Mouse (Mus musculus) kidney, embryonic 15.5 days (tissue): Measurements from ENCODE around the gene Rab31. TPM values are rescaled to one million over a fixed set of nuclear protein-coding genes. Genes with fewer than 3 reads are reported as not detected.

ENCODE experiments used
- ATAC-seq: fragments of 200-750 bp; cut with Nextera tagmentation; replicated peaks from 2 replicates; pipeline ENCODE4 v1.8.0; 2017; ENCODE audit warnings: moderate TSS enrichment; ENCODE audit not compliant: low FRiP score
- H3K27ac ChIP-seq: fragments of 300-500 bp; sonication (generic); 2 replicates; pipeline ENCODE4 v1.5.1; 2015; ENCODE audit warnings: mild to moderate bottlenecking, inconsistent platforms
- H3K27me3 ChIP-seq: fragments of 300-500 bp; sonication (generic); 2 replicates; pipeline ENCODE4 v1.6.1; 2015; ENCODE audit warnings: inconsistent platforms
- H3K36me3 ChIP-seq: fragments of 300-500 bp; sonication (generic); 2 replicates; pipeline ENCODE4 v1.6.1; 2015; ENCODE audit warnings: inconsistent platforms
- H3K4me1 ChIP-seq: fragments of 300-500 bp; sonication (generic); 2 replicates; pipeline ENCODE4 v1.6.1; 2015; ENCODE audit warnings: inconsistent platforms
- H3K4me2 ChIP-seq: fragments of 300-500 bp; sonication (generic); 2 replicates; pipeline ENCODE4 v1.6.1; 2015; ENCODE audit warnings: moderate library complexity, mild to moderate bottlenecking, inconsistent platforms
- H3K4me3 ChIP-seq: fragments of 300-500 bp; sonication (generic); replicated peaks from 2 replicates; pipeline ENCODE4 v1.5.1; 2015; ENCODE audit warnings: mild to moderate bottlenecking, inconsistent platforms
- H3K9ac ChIP-seq: fragments of 300-500 bp; sonication (generic); 2 replicates; pipeline ENCODE4 v1.6.1; 2015; ENCODE audit warnings: mild to moderate bottlenecking, inconsistent platforms
- H3K9me3 ChIP-seq: fragments of 300-500 bp; sonication (generic); replicated peaks from 2 replicates; pipeline ENCODE4 v1.6.1; 2016; ENCODE audit warnings: inconsistent platforms
- WGBS: fragments of 180-500 bp; shearing (Covaris S2); methylation state at CpG from one replicate; pipeline ENCODE4 v1.1.7; 2015; ENCODE audit warnings: mixed read lengths; 5-methylcytosine and 5-hydroxymethylcytosine counted together
- polyA plus RNA-seq: library from polyadenylated mRNA; unstranded; fragments of >200 nt; fragmentation: Nextera tagmentation; extraction: Ambion mirVana; gene quantifications from 2 replicates; pipeline ENCODE4 v1.2.1, GENCODE M21; 2015

Rab31 gene
- polyA plus RNA-seq, 1 experiment from 2014 or later: 33.6 TPM

DNA sequence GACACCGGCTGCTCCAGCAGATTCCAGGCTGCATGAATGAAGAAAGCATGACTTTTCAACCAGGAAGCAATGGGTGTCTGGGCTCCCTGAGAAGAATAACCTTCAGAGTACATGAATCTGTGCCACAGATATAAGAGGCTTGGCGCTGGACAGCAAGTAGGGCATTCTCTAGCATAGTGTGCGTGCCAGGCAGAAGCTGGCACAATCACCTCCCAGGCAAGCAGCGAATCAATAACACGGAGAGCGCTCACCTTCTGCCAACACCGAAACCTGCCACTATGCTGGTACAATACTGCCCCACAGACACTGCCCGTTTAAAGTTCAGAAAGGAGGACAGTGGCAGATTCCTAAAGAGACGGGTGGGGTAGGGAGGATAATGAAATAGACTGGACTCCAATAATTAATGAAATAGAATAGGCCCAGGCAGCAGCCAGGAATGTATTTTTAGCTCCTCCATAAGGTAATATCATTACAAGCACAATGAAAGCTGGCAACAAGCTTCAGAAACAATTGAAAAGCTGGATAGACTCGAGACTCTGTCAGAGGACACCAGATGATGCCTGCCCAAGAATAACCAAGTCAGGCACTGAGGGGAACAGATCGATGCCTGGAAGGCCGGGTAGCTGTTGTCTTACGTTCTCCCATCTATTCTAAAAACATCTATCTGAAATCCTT is 59.6 kb downstream of the Rab31 start:
- H3K9me3 ChIP-seq: peaks cover 3% of the 10 kb centered on the region; the same call in 1 of the 2 replicates
- no peak overlapping the region for H3K4me2 ChIP-seq
- WGBS: 93% methylated on average over 13 of the region's 13 CpGs
- no peak overlapping the region for H3K4me3 ChIP-seq
- H3K36me3 ChIP-seq: peaks cover 18% of the 10 kb centered on the region; the same call in 1 of the 2 replicates
- no peak overlapping the region for H3K27ac ChIP-seq
- ATAC-seq: no peak
- no peak overlapping the region for H3K9ac ChIP-seq
- no peaks in the 10 kb centered on the region for H3K4me1 ChIP-seq
- no peaks in the 10 kb centered on the region for H3K27me3 ChIP-seq

DNA sequence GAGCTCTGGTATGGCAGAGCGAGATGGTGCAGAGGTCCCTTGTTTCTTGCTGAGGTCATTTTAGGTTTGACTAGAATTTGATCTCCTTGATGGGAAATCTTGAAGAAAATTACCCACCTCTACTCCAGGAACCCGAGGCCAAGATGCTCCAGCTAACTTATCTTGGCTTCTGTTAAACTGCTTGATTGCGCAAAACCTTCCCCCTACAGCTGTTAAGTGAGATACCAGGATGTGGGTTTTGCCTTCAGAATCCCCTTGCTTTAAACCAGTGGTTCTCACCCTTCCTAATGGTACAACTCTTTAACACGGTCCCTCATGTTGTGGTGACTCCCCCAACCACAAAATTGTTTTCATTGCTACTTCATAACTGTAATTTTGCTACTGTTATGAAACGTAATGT is 60.8 kb downstream of the Rab31 start:
- Histone ChIP-seq H3K4me3 (no peak overlapping the region), H3K4me2 (no peak overlapping the region), H3K9ac (no peak overlapping the region), H3K36me3 (peaks cover 18% of the 10 kb centered on the region; the same call in 1 of the 2 replicates), H3K9me3 (peaks cover 3% of the 10 kb centered on the region; the same call in 1 of the 2 replicates), H3K27me3 (no peaks in the 10 kb centered on the region), H3K27ac (no peak overlapping the region), H3K4me1 (no peaks in the 10 kb centered on the region)
- no peak for ATAC-seq
- WGBS: 93% methylated on average over 5 of the region's 5 CpGs

DNA sequence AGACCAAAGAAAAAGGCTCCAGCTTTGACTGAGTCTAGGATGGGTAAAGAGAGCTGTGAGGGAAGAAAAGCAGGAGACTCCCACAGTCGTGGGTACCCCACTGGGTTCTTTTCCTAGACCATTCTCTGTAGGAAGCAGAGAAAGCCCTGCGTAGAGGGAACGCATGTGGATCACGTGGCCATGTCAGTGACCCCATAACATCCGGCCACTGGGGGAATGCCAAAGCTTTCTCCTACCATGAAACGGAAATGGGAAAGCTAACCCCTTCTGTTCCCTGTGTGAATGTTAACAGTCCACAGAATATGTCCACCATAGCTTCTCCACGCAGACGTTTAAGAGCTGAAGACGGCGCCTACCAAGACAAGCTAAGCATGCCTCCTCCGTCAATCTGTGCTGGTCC is 62.0 kb downstream of the Rab31 start:
- H3K4me2 ChIP-seq: no peak overlapping the region
- peaks cover 18% of the 10 kb centered on the region; the same call in 1 of the 2 replicates for H3K36me3 ChIP-seq
- H3K9ac ChIP-seq: no peak overlapping the region
- H3K27me3 ChIP-seq: no peaks in the 10 kb centered on the region
- H3K9me3 ChIP-seq: peaks cover 3% of the 10 kb centered on the region; the same call in 1 of the 2 replicates
- no peak overlapping the region for H3K27ac ChIP-seq
- H3K4me3 ChIP-seq: no peak overlapping the region
- H3K4me1 ChIP-seq: no peaks in the 10 kb centered on the region
- 87% methylated on average over 11 of the region's 11 CpGs for WGBS
- ATAC-seq: no peak

DNA sequence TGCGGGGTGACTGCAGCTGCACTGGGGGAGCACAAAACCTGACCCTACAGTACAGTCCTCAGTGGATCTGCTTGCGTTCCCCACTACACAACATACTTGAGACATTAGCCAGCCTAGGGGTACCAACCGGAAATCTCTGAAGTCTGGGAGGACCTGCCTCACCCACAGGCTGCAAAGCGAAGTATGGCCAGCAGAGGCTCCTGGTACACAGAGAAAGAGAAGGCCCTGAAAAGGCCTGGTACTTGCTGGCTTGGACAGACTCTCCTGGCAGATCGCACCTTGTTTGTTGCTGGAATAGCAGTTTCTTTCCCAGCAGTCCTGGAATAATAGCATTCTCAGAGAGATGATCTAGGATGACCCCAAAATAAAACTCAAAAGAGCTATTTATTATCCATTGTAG is 66.3 kb downstream of the Rab31 start:
- peaks cover 10% of the 10 kb centered on the region for H3K4me1 ChIP-seq
- no peaks in the 10 kb centered on the region for H3K9me3 ChIP-seq
- peaks cover 4% of the 10 kb centered on the region; the same call in 1 of the 2 replicates for H3K36me3 ChIP-seq
- H3K4me2 ChIP-seq: no peak overlapping the region
- 84% methylated on average over 5 of the region's 5 CpGs for WGBS
- no peak overlapping the region for H3K27ac ChIP-seq
- no peak for ATAC-seq
- no peak overlapping the region for H3K9ac ChIP-seq
- no peak overlapping the region for H3K4me3 ChIP-seq
- no peaks in the 10 kb centered on the region for H3K27me3 ChIP-seq

DNA sequence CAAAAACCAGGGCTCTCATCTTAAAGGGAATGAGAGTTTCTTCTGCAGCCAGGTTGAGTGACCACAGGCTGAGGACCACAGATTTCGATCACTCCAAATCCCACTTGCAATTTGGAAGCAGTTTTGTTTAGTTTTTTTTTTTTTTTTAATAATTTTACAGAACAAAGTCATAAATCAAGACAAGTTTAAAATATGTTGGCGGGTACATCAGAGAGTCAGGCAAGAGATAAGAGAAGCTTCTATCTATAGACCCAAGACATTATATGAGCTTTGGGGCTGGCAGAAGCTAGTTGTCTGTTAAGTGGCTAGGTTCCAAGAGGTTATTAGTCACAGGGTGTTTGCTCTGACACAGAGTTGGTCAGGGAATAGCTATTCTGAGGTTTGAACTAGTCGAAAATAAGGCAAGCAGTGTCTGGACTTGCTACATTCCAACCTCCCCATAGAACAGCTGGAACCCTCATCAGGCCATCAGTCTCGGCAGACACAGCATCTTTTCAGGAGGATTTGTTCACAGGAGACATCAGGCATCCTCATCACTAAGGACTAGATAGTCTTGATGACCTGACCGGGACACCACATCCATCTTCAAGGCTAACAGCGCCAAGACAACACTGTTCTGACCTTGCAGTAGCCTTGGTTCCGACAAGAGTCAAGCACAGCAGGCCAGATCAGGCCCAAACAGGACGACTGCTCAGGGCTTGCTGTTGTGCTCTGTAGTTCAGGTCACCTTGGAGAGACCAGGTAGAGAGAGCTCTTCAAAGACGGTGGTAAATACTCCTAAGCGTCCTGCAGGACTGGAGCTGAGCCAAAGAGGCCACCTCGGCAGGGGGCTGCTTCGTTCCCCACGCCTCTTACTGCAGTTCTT is 68.8 kb downstream of the Rab31 start:
- Histone ChIP-seq H3K9ac (no peak overlapping the region), H3K4me3 (no peak overlapping the region), H3K36me3 (no peaks in the 10 kb centered on the region), H3K27ac (no peak overlapping the region), H3K27me3 (no peaks in the 10 kb centered on the region), H3K4me1 (peaks cover 19% of the 10 kb centered on the region), H3K4me2 (no peak overlapping the region), H3K9me3 (no peaks in the 10 kb centered on the region)
- ATAC-seq: no peak
- 75% methylated on average over 13 of the region's 13 CpGs for WGBS

DNA sequence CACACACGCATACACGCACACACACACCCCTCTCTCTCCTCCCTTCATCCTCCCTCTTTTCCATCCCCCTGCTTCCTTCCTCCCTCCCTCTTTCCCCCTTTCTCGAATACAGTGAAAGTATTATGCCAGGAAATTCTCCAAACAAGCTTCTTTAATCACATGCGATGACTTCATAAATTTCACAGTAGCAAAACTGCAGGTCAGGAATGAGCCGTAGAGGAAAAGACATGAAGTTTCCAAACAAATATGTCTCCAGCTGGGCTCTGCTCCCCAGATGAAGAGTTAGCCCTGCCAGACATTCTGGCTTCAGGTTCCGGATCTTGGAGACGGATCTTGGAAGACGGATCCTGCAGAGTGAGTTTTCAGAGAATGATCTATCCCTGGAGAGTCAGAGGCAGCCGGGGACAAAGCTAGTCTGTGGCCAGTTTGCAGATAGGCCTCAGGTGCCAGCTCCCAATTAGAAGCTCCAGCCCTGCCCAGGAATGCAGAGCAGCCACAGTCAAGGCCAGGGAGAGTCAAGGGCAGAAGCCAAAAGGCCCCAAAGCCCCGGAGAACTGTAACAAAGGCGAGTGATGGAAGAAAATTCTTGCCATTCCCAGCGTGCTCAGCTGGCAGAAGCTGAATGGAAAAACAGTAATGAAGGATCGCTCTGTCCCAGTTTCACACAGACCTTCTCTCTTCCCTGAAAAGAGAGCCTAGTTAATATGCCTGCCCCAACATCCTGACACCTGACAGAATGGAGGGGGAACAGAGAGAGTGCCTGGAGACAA is 70.6 kb downstream of the Rab31 start:
- H3K27ac ChIP-seq: peak overlapping the region; percentile 81
- no peak overlapping the region; the same call in 1 of the 2 replicates for H3K4me2 ChIP-seq
- H3K4me1 ChIP-seq: peaks cover 29% of the 10 kb centered on the region
- H3K9me3 ChIP-seq: no peaks in the 10 kb centered on the region
- WGBS: 51% methylated on average over 13 of the region's 13 CpGs
- no peaks in the 10 kb centered on the region for H3K27me3 ChIP-seq
- no peak overlapping the region for H3K9ac ChIP-seq
- H3K4me3 ChIP-seq: no peak overlapping the region
- no peaks in the 10 kb centered on the region for H3K36me3 ChIP-seq
- ATAC-seq: 0 out of 2 replicates have a peak, but pooled peaks have one; percentile 14

DNA sequence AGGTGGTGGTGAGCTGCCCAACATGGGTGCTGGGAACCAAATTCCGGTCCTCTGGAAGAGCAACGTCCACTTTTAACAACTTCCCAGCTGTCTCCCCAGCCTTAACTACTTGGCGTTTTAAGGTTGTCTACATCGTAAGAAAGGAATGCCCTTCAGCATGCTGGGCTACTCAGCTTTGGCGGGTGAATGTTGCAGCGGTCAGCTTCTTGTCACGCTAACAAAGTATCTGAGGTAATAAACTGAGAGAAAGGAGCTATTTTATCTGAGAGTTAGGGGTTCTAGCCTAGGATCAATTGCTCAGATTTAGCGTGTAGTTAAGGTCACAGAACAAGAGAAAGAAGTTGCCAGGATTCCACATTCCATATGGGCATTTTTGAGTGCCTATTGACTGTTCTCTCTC is 71.2 kb downstream of the Rab31 start:
- Histone ChIP-seq H3K4me3 (no peak overlapping the region), H3K4me1 (peaks cover 29% of the 10 kb centered on the region), H3K27me3 (no peaks in the 10 kb centered on the region), H3K4me2 (no peak overlapping the region), H3K9me3 (no peaks in the 10 kb centered on the region), H3K27ac (peak overlapping the region; percentile 81), H3K9ac (no peak overlapping the region), H3K36me3 (no peaks in the 10 kb centered on the region)
- 68% methylated on average over 8 of the region's 8 CpGs for WGBS
- no peak for ATAC-seq

DNA sequence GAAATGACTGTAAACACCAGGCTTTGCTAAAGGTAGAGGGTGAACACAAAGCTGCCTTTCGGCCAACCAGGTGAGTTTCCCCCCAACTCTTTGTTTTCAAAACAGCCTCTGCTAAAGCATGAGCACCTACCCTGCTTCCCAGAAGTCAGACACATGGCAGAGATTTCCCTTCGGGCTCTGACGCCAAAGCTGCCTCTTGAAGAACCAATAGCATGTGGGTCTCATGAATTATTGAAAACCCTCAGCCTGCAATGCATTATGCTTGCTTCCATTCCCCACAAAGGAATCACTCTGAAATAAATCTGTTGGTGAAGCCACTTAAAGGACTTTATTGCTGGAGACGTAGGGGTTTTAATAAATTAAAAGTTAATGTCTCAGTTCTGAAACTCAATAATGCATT is 72.5 kb downstream of the Rab31 start:
- peaks cover 29% of the 10 kb centered on the region for H3K4me1 ChIP-seq
- H3K4me2 ChIP-seq: no peak overlapping the region
- H3K9me3 ChIP-seq: no peaks in the 10 kb centered on the region
- H3K27me3 ChIP-seq: no peaks in the 10 kb centered on the region
- no peaks in the 10 kb centered on the region for H3K36me3 ChIP-seq
- no peak overlapping the region for H3K4me3 ChIP-seq
- no peak for ATAC-seq
- 60% methylated on average over 4 of the region's 4 CpGs for WGBS
- H3K27ac ChIP-seq: no peak overlapping the region
- no peak overlapping the region for H3K9ac ChIP-seq

DNA sequence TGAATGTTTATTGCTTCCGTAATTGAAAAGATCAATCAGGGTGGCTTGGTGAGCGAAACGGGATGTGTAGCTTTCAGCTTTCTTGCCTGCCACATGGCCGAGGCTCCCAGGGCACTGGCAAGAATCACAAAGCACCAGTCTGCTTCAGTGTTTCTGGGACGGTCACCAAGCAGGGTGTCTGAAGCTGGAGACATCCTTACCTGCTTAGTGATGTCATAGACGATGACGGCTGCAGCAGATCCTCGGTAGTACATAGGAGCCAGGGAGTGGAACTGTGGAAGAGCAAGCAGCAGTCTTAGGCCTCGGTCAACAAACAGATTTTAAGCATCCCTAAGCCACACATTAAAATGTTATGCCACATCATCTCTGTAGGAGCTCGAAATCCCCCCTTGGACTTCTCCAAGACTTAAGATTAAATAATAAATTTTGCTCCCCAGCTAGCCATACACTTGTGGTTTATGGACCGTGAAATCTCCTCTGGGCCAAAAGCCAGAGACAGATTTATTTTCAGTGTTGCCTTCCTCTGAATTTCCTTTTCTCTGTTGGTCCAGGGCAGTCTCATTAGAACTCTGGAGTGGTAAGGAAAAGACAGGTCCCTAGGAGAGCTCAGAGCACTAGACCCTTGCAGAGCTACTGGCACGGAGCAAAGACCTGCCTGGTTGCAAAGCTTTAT is 74.6 kb downstream of the Rab31 start:
- Histone ChIP-seq H3K9ac (no peak overlapping the region), H3K9me3 (no peaks in the 10 kb centered on the region), H3K27ac (peak overlapping the region; percentile 59), H3K4me3 (no peak overlapping the region), H3K27me3 (no peaks in the 10 kb centered on the region), H3K4me2 (no peak overlapping the region), H3K36me3 (no peaks in the 10 kb centered on the region), H3K4me1 (peaks cover 29% of the 10 kb centered on the region)
- 41% methylated on average over 12 of the region's 12 CpGs for WGBS
- peak; percentile 80 for ATAC-seq

DNA sequence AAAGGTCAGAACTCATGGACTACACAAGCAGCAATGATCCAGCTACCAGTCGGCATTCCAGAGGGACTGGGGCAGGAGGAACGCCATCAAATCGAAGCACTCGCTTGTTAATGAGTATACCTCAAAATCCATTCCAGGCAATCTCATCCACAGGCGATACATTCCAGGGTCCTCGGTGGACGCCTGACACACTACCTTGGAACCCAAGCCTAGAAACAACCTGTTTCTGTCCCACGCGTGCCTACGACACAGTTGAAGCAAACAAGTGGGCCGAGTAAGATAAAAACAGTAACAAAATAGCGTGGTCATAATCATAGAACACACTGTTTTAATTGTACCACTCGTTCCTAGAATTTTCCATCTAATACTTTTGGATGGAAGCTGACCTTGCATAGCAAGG is 75.6 kb downstream of the Rab31 start:
- Histone ChIP-seq H3K9me3 (no peaks in the 10 kb centered on the region), H3K4me1 (peaks cover 24% of the 10 kb centered on the region), H3K27me3 (no peaks in the 10 kb centered on the region), H3K36me3 (no peaks in the 10 kb centered on the region), H3K4me3 (no peak overlapping the region), H3K4me2 (no peak overlapping the region), H3K27ac (no peak overlapping the region), H3K9ac (no peak overlapping the region)
- no peak for ATAC-seq
- 91% methylated on average over 13 of the region's 13 CpGs for WGBS

DNA sequence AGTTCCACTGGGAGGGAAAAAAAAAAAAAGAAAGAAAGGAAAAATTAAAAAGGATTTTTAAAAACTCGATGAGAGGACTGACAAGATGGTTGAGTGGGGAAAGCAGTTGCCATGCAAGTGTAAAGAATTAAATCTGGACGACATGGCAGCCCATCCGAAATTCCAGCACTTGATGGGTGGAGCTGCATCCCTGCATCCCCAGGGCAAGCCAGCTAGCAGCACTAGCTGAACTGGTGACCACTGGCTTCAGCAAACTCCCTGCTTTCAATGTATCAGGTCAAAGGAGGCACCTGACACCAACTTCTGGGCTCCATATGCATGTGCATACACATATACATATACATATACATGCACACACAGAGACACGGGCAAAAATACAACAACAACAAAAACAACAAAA is 80.3 kb downstream of the Rab31 start:
- ATAC-seq: no peak
- H3K9ac ChIP-seq: no peak overlapping the region
- H3K27me3 ChIP-seq: no peaks in the 10 kb centered on the region
- 80% methylated on average over 4 of the region's 4 CpGs for WGBS
- 0 out of 2 replicates have a peak, but pooled peaks cover 8% of the 10 kb centered on the region for H3K36me3 ChIP-seq
- H3K4me2 ChIP-seq: no peak overlapping the region
- H3K4me1 ChIP-seq: no peaks in the 10 kb centered on the region
- no peak overlapping the region for H3K27ac ChIP-seq
- no peaks in the 10 kb centered on the region for H3K9me3 ChIP-seq
- no peak overlapping the region for H3K4me3 ChIP-seq
